Mouse (Mus musculus): ENCODE measurements around the gene Kcnb1.

DNA sequence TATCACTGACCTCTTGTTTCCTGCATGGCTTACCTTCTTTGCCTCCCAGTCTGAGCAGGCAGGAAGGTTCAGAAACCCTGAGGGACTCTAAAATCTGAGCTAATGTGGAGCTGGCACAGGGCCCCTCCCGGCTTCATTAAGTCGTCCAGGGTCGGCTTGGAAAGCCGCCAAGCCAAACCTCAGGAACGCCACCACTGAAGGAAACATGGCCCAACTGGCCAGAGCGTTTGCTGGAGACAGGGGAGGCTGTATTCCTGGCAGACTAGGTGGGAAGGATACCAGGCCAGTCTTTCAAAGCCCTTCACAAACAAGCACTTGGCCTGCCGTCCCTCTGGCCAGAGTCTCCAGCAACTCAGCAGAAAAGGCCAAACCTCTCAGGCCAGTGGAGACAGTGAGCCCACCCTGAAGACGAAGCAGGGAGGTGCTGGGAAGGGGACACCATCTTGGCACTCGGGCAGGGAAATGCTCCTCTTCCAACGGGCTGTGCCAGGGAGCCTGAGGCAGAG is 27.4 kb downstream of the Kcnb1 start:
- TF ChIP-seq POLR2A (IDR thresholded peaks at IDR 0.05; ENCODE audit: low read depth, low read length) (no peak), CTCF (IDR thresholded peaks at IDR 0.05; ENCODE audit: extremely low read depth, insufficient read depth, insufficient read length, insufficient replicate concordance) (no peak)

All from spleen, adult 2 months (tissue).